Mouse (Mus musculus) adrenal gland, postnatal 36 days (tissue): ENCODE measurements at regions not wholly inside any gene's neighbourhood (a gene's known extent, or its start where the extent isn't known, plus 50 kb on each side); places are given as distances from the start of the nearest gene placed in this dataset.
A peak's percentile ranks its signal among the peaks of the same experiment; 100 is the strongest.

Experiments used
- DNase-seq, 2 experiments: peaks; one replicate each; pipeline ENCODE4 v3.0.0; 2021; ENCODE audit warnings: mixed read lengths in 1 of 2

DNA sequence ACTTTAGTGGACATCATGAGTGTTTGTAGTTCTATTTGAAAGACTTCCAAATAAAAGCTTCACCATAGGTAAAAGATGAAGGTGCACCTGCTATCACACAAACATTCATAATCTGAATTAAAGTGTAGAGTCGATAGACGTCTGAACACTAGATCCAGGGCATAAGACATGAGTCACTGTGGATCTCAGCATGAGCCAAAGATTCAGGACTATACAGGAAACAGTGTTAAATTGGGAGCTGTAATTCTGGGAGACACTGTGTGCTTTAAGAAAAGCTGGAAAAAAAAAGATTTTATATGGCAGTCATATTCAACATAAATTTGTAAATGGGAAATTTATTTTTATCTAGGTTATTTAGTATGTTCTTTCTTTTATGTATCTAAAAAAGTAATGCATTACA lies 160.5 kb downstream of the Pdha2 start:
- no peak for DNase-seq

DNA sequence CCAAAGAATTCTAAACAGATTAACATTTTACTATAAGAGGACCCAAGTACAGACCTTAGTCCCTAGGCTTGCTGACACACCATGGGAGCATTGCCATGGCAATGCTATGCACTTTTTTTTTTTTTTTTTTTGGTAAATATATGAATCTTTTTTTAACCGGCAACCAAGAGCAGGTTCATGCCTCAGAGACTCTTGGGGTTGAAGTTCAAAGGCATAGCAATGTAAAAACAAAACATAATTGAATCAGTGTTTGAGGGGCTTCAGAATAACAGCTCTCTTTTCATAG lies 197.9 kb downstream of the Pdha2 start:
- DNase-seq = no peak

DNA sequence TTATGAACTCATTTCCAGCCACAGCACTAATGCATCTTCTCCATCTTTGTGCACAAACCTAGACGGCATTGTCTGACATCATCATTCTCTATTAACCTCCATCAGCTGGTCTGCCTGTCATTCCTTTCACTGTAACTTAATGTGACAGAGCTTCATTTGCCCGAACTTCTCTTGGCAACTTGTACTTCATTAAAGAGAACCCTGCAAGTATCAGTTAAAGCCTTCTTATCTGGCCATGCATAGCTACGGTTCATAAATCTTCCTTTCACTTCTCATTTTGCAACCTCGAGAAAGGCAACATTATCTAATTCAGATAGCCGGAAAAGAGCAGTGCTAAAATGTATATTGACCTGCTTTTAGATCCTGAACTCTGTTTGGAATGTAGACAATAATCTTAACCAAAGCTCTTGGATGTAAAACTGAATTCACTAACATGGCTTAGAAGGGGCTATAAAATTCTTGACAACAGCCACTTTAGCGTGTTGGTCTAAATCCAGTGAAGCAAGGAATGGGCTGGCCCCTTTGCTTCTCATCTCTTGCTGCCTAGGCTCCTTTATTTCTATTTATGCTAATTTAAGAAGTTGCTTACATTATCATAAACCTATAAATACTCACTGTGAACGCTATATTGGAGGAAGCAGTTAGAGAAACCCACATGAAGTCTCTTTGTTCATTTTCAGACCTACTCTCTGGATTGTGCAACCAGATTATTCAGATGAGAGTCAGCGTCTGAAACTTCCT lies 198.5 kb downstream of the Pdha2 start:
- DNase-seq = no peak

DNA sequence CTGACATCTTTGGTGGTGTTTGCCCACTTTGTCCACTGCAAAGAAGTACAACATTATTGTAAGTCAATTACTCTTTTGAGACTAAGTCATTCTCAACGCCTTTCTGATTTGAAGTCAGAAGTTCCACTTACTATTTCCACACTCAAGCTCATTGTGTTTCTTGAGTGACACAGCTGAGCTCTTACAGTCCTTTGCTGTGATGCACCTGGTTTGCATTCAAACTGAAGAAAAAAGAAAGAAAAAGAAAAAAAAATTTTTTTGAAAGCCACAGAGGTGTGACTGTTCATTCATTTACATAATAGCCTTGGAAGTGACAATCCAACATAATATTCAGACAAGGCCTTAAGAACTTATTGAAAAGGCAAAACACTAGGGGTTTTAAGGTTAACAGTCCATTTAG lies 199.2 kb downstream of the Pdha2 start:
- no peak for DNase-seq

DNA sequence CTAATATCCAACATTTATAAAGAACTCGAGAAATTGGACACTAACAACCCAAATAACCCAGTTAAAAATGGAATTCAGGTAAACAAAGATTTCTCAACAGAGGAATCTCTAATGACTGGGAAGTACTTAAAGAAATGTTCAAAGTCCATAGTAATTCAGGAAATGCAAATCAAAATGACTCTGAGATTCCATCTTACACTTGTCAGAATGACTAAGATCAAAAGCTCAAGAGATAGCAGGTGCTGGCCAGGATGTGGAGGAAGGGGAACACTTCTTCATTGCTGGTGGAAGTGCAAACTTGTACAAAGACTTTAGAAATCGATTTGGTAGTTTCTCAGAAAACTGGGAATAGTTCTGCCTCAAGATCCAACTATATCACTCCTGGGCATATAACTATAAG lies 203.4 kb downstream of the Pdha2 start:
- DNase-seq = no peak

DNA sequence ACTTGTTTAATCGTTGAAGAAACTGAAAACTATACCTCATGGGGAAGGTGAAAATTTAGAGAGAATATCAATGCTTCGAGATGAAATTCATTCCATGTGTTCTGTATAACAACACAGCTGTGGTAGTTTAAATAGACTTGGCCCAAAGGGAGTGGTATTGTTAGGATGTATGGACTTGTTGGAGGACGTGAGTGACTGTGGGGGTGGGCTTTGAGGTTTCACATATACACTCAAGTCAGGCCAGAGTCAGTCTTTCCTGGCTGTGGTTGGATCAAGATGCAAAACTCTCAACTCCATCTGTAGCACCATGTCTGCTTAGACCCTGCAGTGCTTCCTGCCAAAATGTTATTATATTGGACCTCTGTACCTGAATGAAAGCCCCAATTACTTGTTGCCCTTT lies 206.3 kb downstream of the Pdha2 start:
- DNase-seq = no peak

DNA sequence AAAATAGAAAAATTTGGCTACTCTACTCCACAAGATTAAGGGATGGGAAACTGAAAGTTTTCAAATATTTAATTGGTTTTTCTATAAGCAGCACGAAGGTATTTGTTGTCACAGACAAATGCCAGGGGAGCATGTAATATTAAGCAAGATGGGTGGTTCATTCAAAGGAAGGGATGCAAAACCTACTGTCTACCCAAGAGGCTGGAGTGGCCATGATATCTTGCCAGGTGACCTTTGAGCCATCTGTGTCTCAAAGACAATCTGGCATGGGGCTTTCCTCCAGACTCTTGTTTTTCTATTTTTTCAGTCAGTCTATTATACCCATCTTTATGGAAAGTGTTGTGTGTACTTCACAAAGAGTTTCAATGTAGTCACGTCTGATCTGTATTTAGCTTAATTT lies 208.6 kb downstream of the Pdha2 start:
- no peak for DNase-seq

DNA sequence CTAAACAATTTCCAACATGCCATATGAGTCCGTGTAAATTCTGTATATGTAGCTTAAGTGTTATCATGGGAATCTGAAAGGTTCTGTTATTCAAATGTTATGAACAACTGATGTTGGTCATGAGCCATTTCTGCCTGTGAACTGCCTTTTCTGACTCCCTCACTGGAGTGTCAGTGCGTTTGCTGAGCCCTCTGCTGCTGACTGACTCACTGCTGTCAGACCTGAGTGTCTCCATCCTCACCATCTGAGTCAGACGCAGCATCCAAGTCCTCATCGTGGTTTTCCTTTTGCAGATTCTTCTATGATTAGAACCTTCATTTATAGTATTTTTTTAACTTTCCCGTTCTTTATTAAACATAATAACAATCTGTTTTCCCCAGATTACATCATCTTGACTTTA lies 223.9 kb downstream of the Pdha2 start:
- no peak for DNase-seq

DNA sequence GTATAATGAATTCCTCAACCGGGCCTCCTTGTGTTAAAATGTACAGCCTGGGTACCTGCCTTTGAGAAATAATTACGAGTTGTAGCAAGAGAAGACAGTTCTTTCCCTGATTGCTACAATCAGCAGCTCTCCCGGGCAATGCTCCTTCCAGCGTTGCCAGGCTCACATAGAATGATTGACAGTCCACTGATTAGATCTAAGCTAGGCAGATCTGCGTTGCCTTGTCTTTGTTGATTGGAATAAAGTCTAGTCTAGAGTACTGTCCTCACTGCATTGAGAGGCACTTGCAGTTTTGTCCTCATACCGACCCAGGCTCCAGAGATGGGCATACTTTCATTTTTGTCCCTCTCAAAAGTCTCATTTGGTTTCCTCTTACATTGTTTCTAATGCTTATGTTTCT lies 238.6 kb downstream of the Pdha2 start:
- DNase-seq = no peak

DNA sequence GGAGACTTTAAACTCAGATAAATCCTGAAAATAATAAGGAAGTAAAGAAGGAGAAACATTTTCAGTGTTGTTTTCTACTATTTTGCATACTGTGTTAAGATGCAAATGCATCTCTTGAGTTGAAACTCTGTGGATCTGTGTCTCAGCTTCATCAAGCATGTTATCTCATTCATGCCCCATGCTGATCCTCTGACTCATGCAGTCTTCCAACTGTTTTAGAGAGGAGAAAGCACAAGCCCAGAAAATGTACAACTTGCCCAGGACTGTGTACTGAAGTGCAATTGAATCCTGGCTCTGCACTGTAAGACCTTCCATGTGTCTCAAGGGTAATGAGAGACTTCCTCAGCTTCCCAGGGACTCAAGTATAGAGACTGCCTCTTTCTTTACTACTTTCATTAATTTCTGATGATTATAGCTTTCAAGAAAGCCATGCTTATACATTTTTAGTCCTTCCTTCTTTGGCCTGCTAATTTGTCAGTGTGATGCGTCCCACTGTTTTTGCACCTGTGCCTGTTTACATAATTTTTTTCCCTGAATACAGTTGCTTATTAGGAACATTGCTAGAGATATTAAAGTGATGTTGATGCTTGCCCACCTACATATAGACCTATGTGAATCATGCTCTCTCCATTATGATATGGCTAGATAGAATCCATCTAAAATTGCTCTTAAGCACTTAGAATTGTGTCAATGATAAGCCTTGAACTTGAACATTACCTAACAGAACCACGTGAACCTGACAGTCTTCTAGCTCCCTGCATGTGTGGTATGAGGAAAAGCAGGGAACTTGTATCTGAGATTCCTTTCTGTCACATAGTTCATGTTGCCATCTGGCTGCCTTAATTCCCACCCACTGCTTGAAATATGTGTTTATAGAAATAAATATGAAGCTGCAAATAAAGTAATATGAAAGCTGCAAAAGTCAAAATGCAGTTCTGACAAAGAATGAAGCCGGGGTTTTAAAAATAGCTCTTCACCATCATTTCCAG lies 242.0 kb downstream of the Pdha2 start:
- DNase-seq = no peak

DNA sequence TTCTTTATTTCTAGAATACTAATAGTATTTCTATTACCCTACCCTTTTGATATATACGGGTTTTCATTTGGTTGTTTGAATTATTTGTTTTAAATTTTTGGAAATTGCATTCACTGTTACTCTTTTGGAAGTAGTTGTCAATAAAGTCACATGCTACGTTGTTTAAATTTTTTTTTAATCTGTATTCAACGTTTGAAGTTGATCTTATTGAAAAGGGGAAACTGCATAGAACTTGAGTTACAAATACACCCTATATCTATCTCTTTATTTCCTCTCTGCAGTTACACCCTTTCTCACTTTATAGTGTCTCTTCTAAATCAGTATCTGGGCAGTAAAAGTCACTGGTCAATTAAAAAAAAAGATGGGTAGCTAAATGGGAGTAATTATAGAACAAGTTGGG lies 243.6 kb downstream of the Pdha2 start:
- DNase-seq = no peak

DNA sequence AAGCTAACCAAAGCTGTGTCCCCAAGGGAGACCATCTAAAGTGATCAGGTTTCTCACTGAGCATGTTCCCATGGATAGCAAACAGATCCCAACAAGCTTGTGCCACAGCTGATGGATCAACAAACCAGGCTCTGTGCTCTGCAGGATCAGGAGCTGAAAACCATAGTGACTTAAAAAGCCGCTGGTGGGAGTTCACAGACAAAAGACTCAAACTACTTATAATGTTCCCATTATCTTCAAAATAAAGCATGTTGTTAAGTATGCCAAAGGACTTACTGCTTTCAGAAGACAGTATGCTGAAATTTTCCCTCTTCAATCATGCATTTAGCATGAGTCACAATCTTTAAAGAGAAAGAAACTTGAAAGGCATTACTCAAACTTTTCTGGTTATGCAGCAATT lies 254.5 kb downstream of the Pdha2 start:
- DNase-seq = peak in 1 of 2 experiments; percentile 1

DNA sequence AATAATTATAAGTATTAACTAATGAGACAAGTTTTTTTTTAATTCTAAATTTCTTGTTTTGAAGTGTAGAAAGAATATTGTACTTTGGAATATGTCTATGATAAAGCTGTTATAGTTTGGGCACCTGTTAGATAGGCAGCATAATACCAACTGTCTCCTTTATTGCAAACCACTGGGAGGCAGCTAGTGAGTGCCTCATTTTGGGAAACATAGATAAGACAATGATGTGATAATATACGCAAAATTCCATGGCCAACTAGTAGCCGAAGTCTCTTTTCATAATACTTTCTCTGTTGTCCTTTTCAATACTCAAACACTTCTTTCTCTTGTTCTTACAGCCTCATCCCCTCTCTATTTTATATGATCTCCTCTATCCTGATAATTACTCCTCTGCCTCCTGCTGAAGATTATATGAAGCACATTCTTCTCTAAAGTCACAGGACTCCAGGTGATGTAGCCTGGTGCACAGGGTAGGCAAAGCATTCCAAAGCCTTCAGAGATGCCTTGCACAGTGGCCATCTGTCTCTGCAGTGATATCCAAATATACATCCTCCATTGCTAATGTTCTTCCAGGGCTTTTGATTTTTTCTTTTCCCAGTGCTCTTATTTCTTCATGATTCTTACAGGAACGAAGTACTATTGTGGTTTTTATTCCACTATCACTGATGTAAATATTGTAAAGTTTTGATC lies 259.9 kb downstream of the Pdha2 start:
- no peak for DNase-seq

DNA sequence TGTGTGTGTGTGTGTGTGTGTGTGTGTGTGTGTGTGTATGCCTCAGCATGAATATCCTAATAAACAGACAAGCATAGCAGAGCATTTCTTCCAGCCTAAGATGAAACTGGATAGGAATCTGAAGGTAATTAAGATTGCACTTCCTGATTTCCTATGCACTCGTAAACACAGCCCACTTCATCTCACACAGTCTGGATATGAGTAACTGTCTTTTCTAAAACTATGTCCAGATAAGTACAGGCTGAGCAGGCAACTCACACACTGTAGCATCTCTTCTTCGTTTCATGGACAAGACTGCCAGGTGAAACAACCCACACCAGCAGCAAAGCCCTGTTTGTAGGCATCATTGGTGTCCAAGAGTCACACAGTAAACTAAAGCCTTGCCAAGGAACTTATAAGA lies 261.1 kb downstream of the Pdha2 start:
- DNase-seq = no peak

DNA sequence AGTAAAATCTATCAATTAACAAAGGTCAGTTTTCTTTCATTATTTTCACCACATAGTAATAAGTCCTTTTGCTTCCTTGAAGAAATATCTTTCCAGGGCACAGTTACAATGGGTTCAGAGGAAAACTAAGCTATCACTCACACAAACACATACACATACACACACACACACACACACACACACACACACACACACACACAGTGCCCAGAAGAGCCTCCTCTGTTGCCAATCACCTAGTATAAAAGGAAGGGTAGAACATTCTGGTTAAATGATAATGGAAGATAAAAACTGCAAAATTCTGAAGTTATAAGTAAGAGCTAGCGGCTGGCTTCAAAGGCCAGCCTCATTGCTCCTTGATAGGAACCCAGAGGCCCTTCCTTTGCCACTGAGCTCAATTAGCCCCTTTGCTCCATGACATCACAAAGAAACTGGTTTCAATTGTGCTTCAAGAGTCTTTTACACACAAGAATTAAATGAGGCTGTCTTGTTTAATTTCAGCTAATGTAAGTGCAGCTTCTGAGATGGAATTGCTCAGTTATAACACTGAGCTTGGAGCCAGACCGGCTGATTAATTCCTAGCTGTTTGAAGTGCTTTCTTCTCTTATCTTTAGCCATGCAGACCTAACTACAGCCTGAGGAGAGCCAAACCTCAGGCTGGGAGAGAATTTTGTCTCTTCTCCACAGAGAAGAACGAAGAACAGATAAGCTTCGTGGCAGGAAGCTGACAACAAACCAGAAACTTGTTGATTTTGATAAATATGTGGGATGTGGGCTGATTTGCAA lies 262.1 kb downstream of the Pdha2 start:
- DNase-seq = no peak

DNA sequence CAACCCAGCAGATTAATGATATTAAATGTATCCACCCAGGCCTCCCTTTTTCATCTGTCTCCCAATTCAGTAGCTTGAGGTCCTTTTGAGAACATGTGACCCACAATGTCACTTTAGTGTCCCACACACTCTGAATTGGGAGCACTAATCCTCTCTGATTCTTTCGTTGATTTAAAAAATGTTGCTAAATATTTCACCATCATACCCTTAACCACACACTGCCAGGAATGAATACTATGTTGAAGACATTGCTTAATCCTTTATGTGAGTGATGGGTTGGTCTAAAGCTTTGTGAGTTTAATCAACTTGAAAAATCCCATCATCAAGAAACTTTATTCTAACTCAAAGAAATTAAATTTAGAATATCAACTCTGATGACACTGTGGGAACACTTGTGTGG lies 269.7 kb downstream of the Pdha2 start:
- DNase-seq = no peak

DNA sequence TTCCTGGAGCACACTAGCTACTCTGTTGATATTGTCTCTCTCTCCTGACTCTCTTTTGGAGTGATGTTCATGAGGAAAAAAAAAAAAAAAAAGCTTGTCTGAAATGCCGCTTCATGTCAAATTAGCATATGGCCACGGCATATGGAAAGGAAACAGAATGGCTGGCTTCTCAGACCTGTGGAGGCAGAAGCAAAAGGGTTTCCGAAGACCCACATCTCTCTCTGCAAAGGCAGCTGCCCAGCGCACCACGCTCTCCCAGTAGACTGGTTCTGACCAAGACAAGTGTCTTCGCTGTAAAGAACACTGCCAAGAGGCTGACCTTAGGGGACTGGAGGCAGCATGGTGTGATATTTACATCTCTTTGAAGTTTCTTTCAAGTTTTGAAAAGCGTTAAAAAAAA lies 270.3 kb downstream of the Pdha2 start:
- peak; percentile 5 to 25 for DNase-seq

DNA sequence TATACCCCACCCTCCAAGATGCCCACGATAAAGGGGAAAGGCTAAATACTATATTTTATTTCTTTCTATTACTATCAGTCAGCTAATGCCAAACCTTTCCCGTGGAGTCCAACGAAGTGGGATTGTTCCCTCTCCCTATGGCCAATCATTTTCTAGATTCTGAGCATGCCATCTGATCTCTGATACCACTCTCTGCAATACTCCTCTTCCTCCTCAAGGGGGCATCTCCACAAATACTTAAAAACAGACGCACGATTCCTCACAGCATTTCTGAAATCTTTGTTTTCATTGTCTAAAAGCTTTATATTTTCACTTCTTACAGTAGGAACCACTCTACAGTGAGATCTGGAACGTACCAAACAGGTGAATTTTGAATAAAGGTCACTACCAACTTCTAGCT lies 270.8 kb downstream of the Pdha2 start:
- no peak for DNase-seq

DNA sequence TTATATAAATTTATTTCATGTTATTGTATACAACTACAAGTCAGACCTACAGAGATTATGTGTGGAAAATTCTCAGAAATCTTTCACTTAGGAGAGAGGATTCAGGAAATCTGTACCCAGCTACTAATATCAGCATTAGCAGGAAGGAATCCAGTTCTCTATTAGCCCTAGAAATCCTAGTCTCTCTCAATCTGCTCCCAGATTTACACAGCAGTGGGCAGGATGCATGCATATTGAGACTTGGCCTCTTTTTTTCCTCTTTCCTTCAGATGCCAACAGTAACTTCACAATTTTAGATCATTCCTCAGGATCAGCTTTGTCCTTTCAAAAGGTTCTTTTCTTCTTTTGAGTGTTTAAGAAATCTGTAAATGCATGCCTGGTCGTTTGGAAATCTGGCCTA lies 279.0 kb downstream of the Pdha2 start:
- DNase-seq = no peak

DNA sequence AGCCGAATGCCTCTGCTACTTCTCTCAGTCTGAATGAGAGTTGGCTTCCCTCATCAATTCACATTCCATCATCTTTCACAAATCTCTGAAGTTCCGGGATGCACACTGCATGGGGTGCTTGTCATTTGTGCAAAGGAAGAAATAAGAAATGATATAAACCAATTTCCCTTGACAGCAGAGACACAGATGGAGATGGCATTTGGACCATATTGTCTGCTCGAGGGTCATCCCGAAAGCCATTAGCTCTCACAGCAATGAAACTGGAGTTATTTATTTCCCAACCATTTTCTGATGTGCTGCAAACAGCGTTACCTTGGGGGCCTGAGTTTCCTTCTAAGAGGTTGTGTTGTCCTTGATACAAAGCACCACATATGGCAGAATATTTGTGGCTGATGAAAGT lies 285.5 kb downstream of the Pdha2 start:
- no peak for DNase-seq

DNA sequence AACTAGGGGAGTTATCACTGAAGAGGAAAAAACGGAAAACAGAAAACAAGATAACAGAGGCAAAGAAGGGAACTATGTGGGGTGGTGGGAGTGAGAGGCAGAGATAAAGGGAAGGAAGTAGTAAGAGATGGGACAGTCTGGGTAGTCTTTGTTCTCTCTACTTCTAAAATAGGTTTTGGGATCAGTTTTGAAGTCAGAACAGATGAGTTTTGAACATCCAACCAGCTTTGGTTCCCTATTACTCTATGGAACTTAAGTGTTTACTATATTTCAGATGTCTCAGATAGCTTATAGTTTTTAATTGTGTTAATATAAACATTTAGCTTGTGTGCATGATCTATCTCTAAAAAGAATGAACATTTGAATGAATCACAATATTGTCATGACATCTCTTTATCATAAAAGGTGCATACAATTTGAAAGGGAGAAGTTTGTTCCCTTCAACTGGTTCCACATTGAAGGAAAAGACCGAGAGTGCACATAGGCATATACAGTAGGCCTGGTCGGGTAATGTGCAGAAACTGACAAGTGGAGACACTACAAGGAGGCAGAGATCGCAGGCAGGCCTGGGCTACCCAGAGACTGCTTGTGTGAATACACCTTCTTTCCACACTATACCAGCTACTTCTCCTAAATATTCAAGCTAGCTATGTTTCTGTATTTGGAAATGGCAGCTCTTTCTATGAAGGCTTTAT lies 335.8 kb downstream of the Pdha2 start:
- DNase-seq = no peak
